Comparison of ENCODE assay signal across 32 mouse cellular contexts in the genomic region with DNA sequence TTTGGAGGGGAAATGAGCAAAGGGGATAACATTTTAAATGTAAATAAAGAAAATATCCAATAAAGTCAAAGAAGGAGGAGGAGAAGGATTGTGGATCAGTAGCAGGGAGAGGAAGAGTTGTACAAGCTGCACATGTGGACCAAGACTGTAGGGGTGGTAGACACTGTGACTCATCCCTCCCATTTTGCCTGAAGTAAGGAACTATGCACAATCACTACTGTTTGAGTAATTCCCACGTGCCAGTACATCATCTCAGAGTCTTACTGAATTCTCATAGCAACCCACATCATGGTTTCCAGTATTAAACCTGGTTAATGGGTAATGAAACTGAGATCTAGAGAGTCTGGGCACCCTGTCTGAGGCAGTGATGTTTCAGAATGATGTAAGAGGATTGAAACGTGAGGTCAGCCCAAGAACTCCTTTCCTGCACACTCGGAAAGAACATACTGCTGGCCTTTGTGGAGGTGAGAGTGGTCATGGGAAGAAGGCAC. TPM values are rescaled to one million over a fixed set of nuclear protein-coding genes. Genes with fewer than 3 reads are reported as not detected.
DNase-seq lines count a peak whose midpoint lies in the region; ATAC-seq and TF ChIP-seq lines count a peak whose summit lies in the region.
"Had no signal": no experiment of that assay in that cellular context is flagged by ENCODE, and none has a peak within 500 bp of the region (broad histone marks: within the 10 kb centered on the region; RNA-seq: fewer than 3 reads in every experiment).

No protein-coding gene starts in this region.

- H3K79me2 ChIP-seq in CH12.LX (replicated peaks; ENCODE audit: control insufficient read depth, extremely low read depth, insufficient read depth, poor library complexity, severe bottlenecking) = no peaks in the 10 kb centered on the region
- no peaks in the 10 kb centered on the region for H3K79me2 ChIP-seq in macrophage (ENCODE audit: inconsistent target)

- CTCF ChIA-PET in Patski (lab: Charles Lee) = interaction anchor here (1.4 kb wide), 1 partner anchor 227 kb away, joined by 4 read pairs; no protein-coding TSS in a partner anchor

- ATAC-seq in Patski = peak; percentile 99
- ATAC-seq in intestine, embryonic 15.5 days = no peak
- ATAC-seq: activated CD4-positive, CD25-positive, alpha-beta regulatory T cell, adult 4 months; forebrain, embryonic 14.5 days; forebrain, postnatal 0 days had no signal

- peak overlapping the region in 1 of 3 experiments; percentile 4 for H3K4me3 ChIP-seq in CH12.LX (replicated peaks in 1 of 3; ENCODE audit: low read depth in 2 of 3, low read length in 2 of 3, poor library complexity in 1 of 3)
- H3K4me3 ChIP-seq in macrophage (ENCODE audit: inconsistent target) = no peak overlapping the region
- no peak overlapping the region for H3K4me3 ChIP-seq in left cerebral cortex, adult 2 months
- H3K4me3 ChIP-seq in intestine, embryonic 15.5 days (replicated peaks) = no peak overlapping the region
- H3K4me3 ChIP-seq: embryonic facial prominence, embryonic 13.5 days; erythroblast, embryonic 14.5 days; gastrocnemius, adult 2 months; hindbrain, embryonic 12.5 days; hindbrain, embryonic 15.5 days had no signal

- peaks cover 12 to 19% of the 10 kb centered on the region in 2 experiments for H3K4me1 ChIP-seq in CH12.LX (ENCODE audit: control insufficient read depth in 1 of 2, insufficient read depth in 2 of 2)
- no peaks in the 10 kb centered on the region for H3K4me1 ChIP-seq in intestine, embryonic 15.5 days (replicated peaks)
- H3K4me1 ChIP-seq: embryonic facial prominence, embryonic 13.5 days; hindbrain, embryonic 12.5 days; hindbrain, embryonic 15.5 days had no signal

- TF ChIP-seq POLR2A in CH12.LX (IDR thresholded peaks at IDR 0.05; ENCODE audit: low read depth, low read length) = no peak

- DNase-seq in right cerebral cortex, adult 18-20 months = peak; percentile 2
- no peak for DNase-seq in right cerebral cortex, postnatal 25 days
- DNase-seq in CH12.LX (ENCODE audit: extremely low read depth) (no peak), Patski (ENCODE audit: low read depth, low spot score) (peak; percentile 94)
- DNase-seq in layer of hippocampus, adult 8-10 months (ENCODE audit: low spot score in 2 of 2) = no peak
- no peak for DNase-seq in left cerebral cortex, adult 2 months (ENCODE audit: extremely low spot score in 1 of 2, low spot score in 2 of 2)
- DNase-seq: adrenal gland, adult 8-10 months; adrenal gland, postnatal 25 days; cerebellum, adult 18-20 months; cerebellum, adult 9-10 months; cerebellum, postnatal 14 days; forebrain, postnatal 0 days; gastrocnemius, adult 2 months; gastrocnemius, postnatal 14 days had no signal

- 61% methylated on average over 3 of the region's 3 CpGs for WGBS in macrophage (ENCODE audit: missing documents)
- WGBS in intestine, embryonic 15.5 days = 70% methylated on average over 3 of the region's 3 CpGs

- H3K27me3 ChIP-seq in CH12.LX (replicated peaks) (no peaks in the 10 kb centered on the region), Patski (no peaks in the 10 kb centered on the region)
- H3K27me3 ChIP-seq in intestine, embryonic 15.5 days (replicated peaks) = no peaks in the 10 kb centered on the region
- H3K27me3 ChIP-seq: embryonic facial prominence, embryonic 13.5 days; hindbrain, embryonic 12.5 days; hindbrain, embryonic 15.5 days had no signal

- no peaks in the 10 kb centered on the region for H3K36me3 ChIP-seq in CH12.LX (replicated peaks in 1 of 2; ENCODE audit: control insufficient read depth in 1 of 2, insufficient read depth in 1 of 2, low read length in 1 of 2)
- no peaks in the 10 kb centered on the region for H3K36me3 ChIP-seq in macrophage (ENCODE audit: inconsistent target)
- H3K36me3 ChIP-seq in intestine, embryonic 15.5 days = no peaks in the 10 kb centered on the region
- H3K36me3 ChIP-seq: embryonic facial prominence, embryonic 13.5 days; G1E; hindbrain, embryonic 12.5 days; hindbrain, embryonic 15.5 days had no signal

- peak overlapping the region; percentile 42; the same call in 1 of the 2 replicates for H3K4me2 ChIP-seq in CH12.LX (ENCODE audit: insufficient read depth, low read depth, poor library complexity, severe bottlenecking)
- no peak overlapping the region for H3K4me2 ChIP-seq in intestine, embryonic 15.5 days (replicated peaks)
- H3K4me2 ChIP-seq: embryonic facial prominence, embryonic 13.5 days; heart, embryonic 11.5 days; hindbrain, embryonic 12.5 days; hindbrain, embryonic 15.5 days had no signal

- dilution Hi-C loops in CH12.LX (cut with MboI; ENCODE audit: extremely low pct_ligation_motif_present, extremely low pct_unique_long_range_greater_than_20kb, low sequenced_read_pairs) = no loop called here

- TF ChIP-seq EP300 in CH12.LX (IDR thresholded peaks at IDR 0.05; ENCODE audit: low read length) = no peak

- H3K9me3 ChIP-seq in CH12.LX (replicated peaks; ENCODE audit: low read length) = no peaks in the 10 kb centered on the region
- H3K9me3 ChIP-seq in intestine, embryonic 15.5 days = no peaks in the 10 kb centered on the region
- H3K9me3 ChIP-seq: embryonic facial prominence, embryonic 13.5 days; G1E; hindbrain, embryonic 12.5 days; hindbrain, embryonic 15.5 days had no signal

- H3K9ac ChIP-seq in CH12.LX (ENCODE audit: insufficient read depth, low read depth) = peak overlapping the region; percentile 61; the same call in 1 of the 2 replicates
- H3K9ac ChIP-seq in intestine, embryonic 15.5 days = no peak overlapping the region
- H3K9ac ChIP-seq: embryonic facial prominence, embryonic 13.5 days; forebrain, postnatal 0 days; hindbrain, embryonic 12.5 days; hindbrain, embryonic 15.5 days had no signal

- TF ChIP-seq CTCF in CH12.LX (conservative IDR thresholded peaks at IDR 0.05 in 1 of 2, IDR thresholded peaks at IDR 0.05 in 1 of 2; ENCODE audit: low read depth in 2 of 2, low read length in 2 of 2) (no peak), Patski (IDR thresholded peaks at IDR 0.05) (no peak)
- no peak for TF ChIP-seq CTCF in left cerebral cortex, adult 2 months (IDR thresholded peaks at IDR 0.05)

- in situ Hi-C loops in CH12.LX (cut with MboI; ENCODE audit: low pct_ligation_motif_present, low pct_unique_long_range_greater_than_20kb, low sequenced_read_pairs) (no loop called here), Patski (cut with MboI; ENCODE audit: low pct_unique_long_range_greater_than_20kb) (no loop called here)

- no peak for TF ChIP-seq RAD21 in CH12.LX (IDR thresholded peaks at IDR 0.05; ENCODE audit: low read depth, low read length)

- no peak overlapping the region for H3K27ac ChIP-seq in CH12.LX (ENCODE audit: insufficient read depth, low read depth)
- H3K27ac ChIP-seq in macrophage = peak overlapping the region; percentile 21; the same call in 1 of the 2 replicates
- no peak overlapping the region for H3K27ac ChIP-seq in left cerebral cortex, adult 2 months
- H3K27ac ChIP-seq in intestine, embryonic 15.5 days = no peak overlapping the region
- H3K27ac ChIP-seq: embryonic facial prominence, embryonic 13.5 days; gastrocnemius, adult 2 months; hindbrain, embryonic 12.5 days; hindbrain, embryonic 15.5 days had no signal

- intact Hi-C loops in left cerebral cortex, adult 2 months (cut with DNase I) = no loop called here

- POLR2A ChIA-PET in Patski (lab: Charles Lee) = no interaction called here

TF ChIP-seq in CH12.LX, 34 proteins besides CTCF, POLR2A, EP300 and RAD21 (continues in another document):
- TF ChIP-seq RCOR1 (conservative IDR thresholded peaks at IDR 0.05; ENCODE audit: low read depth, low read length) (no peak), NELFE (IDR thresholded peaks at IDR 0.05; ENCODE audit: low read depth, low read length) (no peak), POLR2AphosphoS2 (IDR thresholded peaks at IDR 0.05; ENCODE audit: low read depth, low read length) (no peak), TBP (conservative IDR thresholded peaks at IDR 0.05; ENCODE audit: low read depth, low read length) (no peak), TCF12 (IDR thresholded peaks at IDR 0.05; ENCODE audit: low read depth, low read length) (no peak), NRF1 (IDR thresholded peaks at IDR 0.05; ENCODE audit: low read depth, low read length) (no peak)

RNA-seq across cellular contexts. Expression of a gene that starts 4.8 kb away (rescaled TPM):
- total RNA-seq in CH12.LX (2012; rRNA removed) (0.21 and 0.98 TPM in 2 replicates), CH12.LX (2014; rRNA removed) (0.54 and 0.71 TPM in 2 replicates)
- polyA plus RNA-seq in CH12.LX (2012; ENCODE audit: insufficient read length, low read depth) (0.37 and 0.44 TPM in 2 replicates), Patski (2021) (8.6 TPM), macrophage (2018) (61.2 to 130 TPM (median 113 TPM) in 3 replicates)
- total RNA-seq in macrophage (2018; cell fraction: chromatin; rRNA removed) = 100 to 1,000 TPM in 9 of 26 experiments, 10 to 100 TPM in 14, 1 to 10 TPM in 3; 5.6 to 659 (median 57.4) TPM
- 100 to 1,000 TPM in 19 of 26 experiments, 10 to 100 TPM in 7; 51.6 to 924 (median 156) TPM for total RNA-seq in macrophage (2018; cell fraction: cytosol; rRNA removed)
- total RNA-seq in macrophage (2018; cell fraction: nucleus; rRNA removed) = 1,000 to 10,000 TPM in 1 of 26 experiments, 100 to 1,000 TPM in 16, 10 to 100 TPM in 9; 32.4 to 1,355 (median 151) TPM
- total RNA-seq in layer of hippocampus, adult 8-10 months (2022) = under 1 TPM in 1 of 4 experiments, not detected in 3; 0.58 TPM
- total RNA-seq in left cerebral cortex, adult 2 months (2021) = not detected
- 0.68 and 2.4 TPM in 2 replicates for polyA plus RNA-seq in intestine, embryonic 15.5 days (2015; fragmentation: Nextera tagmentation; extraction: Ambion mirVana)
- total RNA-seq: forebrain, postnatal 0 days; gastrocnemius, adult 2 months; gastrocnemius, postnatal 14 days; heart, postnatal 25 days had no signal
- polyA plus RNA-seq: erythroblast, embryonic 14.5 days; forebrain, embryonic 11.5 days; forebrain, postnatal 0 days; G1E; heart, embryonic 11.5 days; hindbrain, embryonic 12.5 days; hindbrain, embryonic 15.5 days had no signal

RNA-seq across cellular contexts. Expression of a gene that starts 25.9 kb away (rescaled TPM):
- total RNA-seq in CH12.LX (2012; rRNA removed) (55.0 and 60.4 TPM in 2 replicates), CH12.LX (2014; rRNA removed) (53.0 and 54.8 TPM in 2 replicates)
- polyA plus RNA-seq in CH12.LX (2012; ENCODE audit: insufficient read length, low read depth) (62.6 and 66.8 TPM in 2 replicates), Patski (2021) (0.08 TPM), macrophage (2018) (26.6 to 56.4 TPM (median 37.3 TPM) in 3 replicates)
- 100 to 1,000 TPM in 16 of 26 experiments, 10 to 100 TPM in 10; 40.5 to 257 (median 105) TPM for total RNA-seq in macrophage (2018; cell fraction: chromatin; rRNA removed)
- total RNA-seq in macrophage (2018; cell fraction: cytosol; rRNA removed) = 10 to 100 TPM; 28.6 to 69.4 (median 43.0) TPM
- 100 to 1,000 TPM in 4 of 26 experiments, 10 to 100 TPM in 22; 42.6 to 255 (median 84.4) TPM for total RNA-seq in macrophage (2018; cell fraction: nucleus; rRNA removed)
- total RNA-seq in layer of hippocampus, adult 8-10 months (2022) = 1 to 10 TPM in 2 of 4 experiments, under 1 TPM in 2; 0.69 to 3.4 (median 1.6) TPM
- under 1 TPM; 0.47 to 0.48 TPM for total RNA-seq in left cerebral cortex, adult 2 months (2021)
- polyA plus RNA-seq in intestine, embryonic 15.5 days (2015; fragmentation: Nextera tagmentation; extraction: Ambion mirVana) = 5.5 and 6.3 TPM in 2 replicates

RNA-seq across cellular contexts. Expression of a gene that starts 50.4 kb away (rescaled TPM):
- not detected in 2 replicates for total RNA-seq in CH12.LX (2012; rRNA removed)
- not detected in 2 replicates for total RNA-seq in CH12.LX (2014; rRNA removed)
- polyA plus RNA-seq in CH12.LX (2012; ENCODE audit: insufficient read length, low read depth) = not detected in 2 replicates
- not detected for polyA plus RNA-seq in Patski (2021)
- not detected for total RNA-seq in macrophage (2018; cell fraction: chromatin; rRNA removed)
- total RNA-seq in macrophage (2018; cell fraction: cytosol; rRNA removed) = not detected
- total RNA-seq in macrophage (2018; cell fraction: nucleus; rRNA removed) = not detected
- not detected in 3 replicates for polyA plus RNA-seq in macrophage (2018)
- not detected for total RNA-seq in layer of hippocampus, adult 8-10 months (2022)
- total RNA-seq in left cerebral cortex, adult 2 months (2021) = not detected
- polyA plus RNA-seq in intestine, embryonic 15.5 days (2015; fragmentation: Nextera tagmentation; extraction: Ambion mirVana) = not detected in 2 replicates
- total RNA-seq: adrenal gland, adult 8-10 months; adrenal gland, postnatal 25 days; forebrain, postnatal 0 days; G1E; gastrocnemius, adult 2 months; gastrocnemius, postnatal 14 days; gastrocnemius, postnatal 4 days; heart, adult 8-10 months; heart, postnatal 25 days; hematopoietic stem cell, adult 5-6 weeks had no signal
- polyA plus RNA-seq: activated CD4-positive, CD25-positive, alpha-beta regulatory T cell, adult 4 months; embryonic facial prominence, embryonic 13.5 days; erythroblast, embryonic 14.5 days; forebrain, embryonic 11.5 days; forebrain, embryonic 14.5 days; forebrain, postnatal 0 days; frontal cortex, adult 2 months; G1E; heart, embryonic 11.5 days; heart, embryonic 14.5 days; heart, postnatal 0 days; hindbrain, embryonic 12.5 days; hindbrain, embryonic 15.5 days had no signal

Comparison
In these comparisons a context has a peak if more than half of its experiments do, and no peak if none do; other contexts are left out.
1. DNase-seq: peak in right cerebral cortex, adult 18-20 months (single experiment) and Patski (single experiment); none in right cerebral cortex, postnatal 25 days (single experiment), CH12.LX (single experiment), layer of hippocampus, adult 8-10 months (0 of 2) and left cerebral cortex, adult 2 months (0 of 2).